Mouse (Mus musculus) small intestine, adult 2 months (tissue): ENCODE data around the gene Olfr836.

Experiments used
- CTCF ChIP-seq: fragments of 200-500 bp; IDR thresholded peaks from 2 replicates; pipeline ENCODE4 v1.5.1; 2012; ENCODE audit warnings: low read depth, mild to moderate bottlenecking, control low read depth, inconsistent platforms, low read length, moderate library complexity, mixed read lengths; ENCODE audit not compliant: insufficient replicate concordance, insufficient read length; ENCODE audit errors: extremely low read depth
- POLR2A ChIP-seq: fragments of 200-500 bp; IDR thresholded peaks from 2 replicates; pipeline ENCODE4 v1.6.1; 2012; ENCODE audit warnings: low read depth, mild to moderate bottlenecking, control low read depth, inconsistent platforms, low read length, moderate library complexity

DNA sequence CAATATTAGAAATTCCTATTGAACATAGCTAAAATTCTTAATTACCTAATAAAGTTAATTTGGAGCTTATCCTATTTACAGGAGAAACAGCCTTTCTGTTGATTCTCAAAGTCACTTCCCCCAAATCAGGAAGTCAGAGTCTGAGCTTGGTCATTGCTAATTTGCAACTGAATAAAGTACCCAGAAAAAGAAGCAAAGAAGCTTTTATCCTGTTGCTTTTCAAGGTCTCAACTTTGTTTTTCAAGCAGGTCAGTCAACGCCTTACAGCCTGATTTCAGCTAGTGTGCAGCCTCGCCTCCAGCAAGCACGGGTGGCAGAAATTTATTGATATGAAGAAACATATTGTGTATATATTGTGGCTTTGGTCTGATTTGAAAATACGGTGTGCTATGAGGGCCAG is 22.9 kb upstream of the Olfr836 start:
- TF ChIP-seq CTCF (no peak), POLR2A (no peak)
